Mouse (Mus musculus): ENCODE measurements around the gene Ebf1.

DNA sequence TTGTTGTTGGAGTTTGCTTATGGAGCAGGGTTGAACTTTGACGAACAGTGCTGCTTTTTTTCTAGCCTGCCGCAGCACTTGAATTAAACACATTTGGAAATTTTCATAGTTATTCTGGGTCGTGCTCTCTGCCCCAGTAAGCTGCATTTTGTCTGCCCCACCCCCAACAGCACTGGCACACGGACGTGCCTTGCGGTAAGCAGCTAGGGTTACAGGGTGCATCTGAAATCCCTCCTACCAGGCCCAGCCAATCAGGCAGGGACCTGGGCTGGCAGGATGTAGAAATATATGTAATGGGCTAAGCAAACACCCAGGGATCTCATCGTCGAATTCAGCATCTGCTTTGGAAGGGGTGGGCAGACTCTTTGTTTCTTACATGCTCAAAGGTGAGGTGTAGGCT, 307.8 kb downstream of the Ebf1 start:
- TF ChIP-seq CTCF (IDR thresholded peaks at IDR 0.05; ENCODE audit: low read depth) = no peak
- no peak for TF ChIP-seq EP300 (IDR thresholded peaks at IDR 0.05; ENCODE audit: low read depth)
